Mouse (Mus musculus): ENCODE measurements around the gene Ptbp1. TPM values are rescaled to one million over a fixed set of nuclear protein-coding genes. Genes with fewer than 3 reads are reported as not detected.

The Ptbp1 gene
- polyA plus RNA-seq (2012; rRNA removed): 162 and 407 TPM in 2 replicates

GRCm38 (mm10) chr10:79853860-79854795, at the start of gene Ptbp1:
Gene Ptbp1, plus strand, starts transcription at chr10:79854427.

DNA sequence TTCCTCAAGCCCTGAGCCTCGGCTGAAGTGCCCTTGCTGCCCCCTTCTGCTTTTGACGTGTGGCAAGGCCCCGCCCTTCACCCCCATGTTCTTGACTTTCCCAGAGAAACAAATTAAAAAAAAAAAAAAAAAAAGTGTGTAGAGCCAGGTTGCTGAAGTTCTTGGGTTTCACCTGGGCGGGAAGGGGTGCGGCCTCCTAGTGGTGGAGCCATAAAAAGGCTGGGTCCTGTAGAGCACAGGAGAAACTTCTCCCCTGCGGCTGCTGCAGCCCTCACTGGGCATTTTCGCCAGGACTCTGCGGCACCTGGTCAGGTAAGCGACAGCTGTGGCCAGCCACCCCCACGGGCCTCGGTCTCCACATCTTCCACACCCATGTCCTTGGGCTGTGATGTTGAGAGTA, 33.4 kb upstream of the Ptbp1 start, which contains the start of gene Misp:
TSS of gene Misp (plus strand) at position 208 of the 400 bp plus-strand sequence.

GRCm38 (mm10) chr10:79874290-79874862, 20.1 kb downstream of the Ptbp1 start, which contains the start of the genes Prtn3 and Plppr3:
Gene Prtn3, plus strand, starts transcription at chr10:79874476.
Gene Plppr3, minus strand, starts transcription at chr10:79874634.

DNA sequence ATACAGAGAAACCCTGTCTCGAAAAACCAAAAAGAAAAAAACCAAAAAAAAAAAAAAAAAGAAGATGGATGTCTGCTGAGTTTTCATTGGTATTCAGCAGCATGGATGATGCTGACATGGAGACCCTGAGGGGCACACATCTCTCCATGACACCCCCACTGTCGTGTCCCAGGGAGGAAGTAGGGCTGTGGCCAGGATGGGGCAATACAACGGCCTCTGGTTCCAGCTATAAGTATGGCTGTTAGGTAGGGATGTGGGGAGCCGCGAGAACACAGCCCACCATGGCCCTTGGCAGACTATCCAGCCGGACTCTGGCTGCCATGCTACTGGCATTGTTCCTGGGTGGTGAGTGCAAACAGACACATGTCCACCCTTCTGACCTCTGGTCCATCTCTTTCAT, 31.8 kb downstream of the Ptbp1 start, which contains the start of gene Elane:
TSS of gene Elane (plus strand) at position 194 of the 400 bp plus-strand sequence.

DNA sequence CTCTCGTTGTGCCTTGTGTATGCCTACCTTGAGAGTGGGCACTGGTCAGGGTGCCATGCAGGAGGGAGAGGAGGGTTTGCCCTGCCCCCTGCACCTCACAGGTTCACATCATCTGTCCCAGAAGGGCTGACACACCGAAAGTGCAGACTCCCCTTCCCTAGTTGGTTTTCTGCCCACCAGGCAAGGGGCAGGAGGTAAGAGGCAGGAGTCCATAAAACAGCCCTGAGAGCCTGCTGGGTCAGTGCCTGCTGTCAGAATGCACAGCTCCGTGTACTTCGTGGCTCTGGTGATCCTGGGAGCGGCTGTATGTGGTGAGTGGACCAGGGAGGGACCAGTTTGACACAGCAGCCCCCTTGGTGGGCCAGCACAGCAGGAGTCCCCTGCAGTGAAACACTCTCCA, 36.4 kb downstream of the Ptbp1 start, which contains the start of gene Cfd:
TSS of gene Cfd (plus strand) at position 184 of the 400 bp plus-strand sequence.

DNA sequence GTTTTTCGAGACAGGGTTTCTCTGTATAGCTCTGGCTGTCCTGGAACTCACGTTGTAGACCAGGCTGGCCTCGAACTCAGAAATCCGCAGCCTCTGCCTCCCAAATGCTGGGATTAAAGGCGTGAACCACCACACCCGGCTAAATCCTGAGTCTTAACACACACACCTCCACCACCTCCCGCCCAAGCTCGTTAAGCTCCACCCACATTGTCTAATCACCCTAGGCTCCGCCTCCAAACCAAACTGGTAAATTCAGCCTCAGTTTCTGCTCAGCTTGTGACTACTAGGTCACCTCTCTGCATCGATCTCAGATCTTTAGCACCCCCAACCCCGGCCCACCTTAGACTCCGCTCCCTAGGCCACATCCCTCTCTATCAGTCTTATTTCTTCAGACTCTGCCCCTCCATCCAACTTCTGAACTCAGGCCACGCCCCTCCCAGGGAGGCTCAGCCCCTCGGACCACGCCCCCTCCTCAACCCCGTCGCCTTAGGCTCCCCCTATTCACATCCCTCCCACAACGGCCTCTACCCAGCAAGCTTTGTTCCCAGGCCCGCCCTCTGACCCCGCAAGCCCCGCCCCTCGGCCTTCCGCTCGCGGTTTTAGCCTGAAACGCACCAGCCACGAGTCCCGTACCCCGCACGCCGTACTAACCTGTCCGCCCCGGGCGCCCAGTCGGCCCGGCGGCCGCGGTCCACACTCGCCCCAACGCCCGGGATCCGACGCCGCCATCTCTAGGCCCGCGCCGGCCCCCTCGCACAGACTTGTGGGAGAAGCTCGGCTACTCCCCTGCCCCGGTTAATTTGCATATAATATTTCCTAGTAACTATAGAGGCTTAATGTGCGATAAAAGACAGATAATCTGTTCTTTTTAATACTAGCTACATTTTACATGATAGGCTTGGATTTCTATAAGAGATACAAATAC, 54.2 kb downstream of the Ptbp1 start, which contains the start of gene Med16:
TSS of gene Med16 (minus strand) at position 757 of the 925 bp plus-strand sequence.

GRCm38 (mm10) chr10:79910556-79910955, 56.3 kb downstream of the Ptbp1 start, which contains the start of gene Gm26602:
Gene Gm26602, plus strand, starts transcription at chr10:79910856.

Other genes with a start within 250 kb of the Ptbp1 start
- gene C2cd4c, start 240.4 kb upstream of the Ptbp1 start, polyA plus RNA-seq (2012; rRNA removed): 1.3 and 1.4 TPM in 2 replicates
- 29.5 and 34.5 TPM in 2 replicates for gene Shc2, start 216.5 kb upstream of the Ptbp1 start, polyA plus RNA-seq (2012; rRNA removed)
- gene Odf3l2, start 208.7 kb upstream of the Ptbp1 start, polyA plus RNA-seq (2012; rRNA removed): not detected in 2 replicates
- gene Madcam1, start 189.9 kb upstream of the Ptbp1 start, polyA plus RNA-seq (2012; rRNA removed): 0.50 and 2.5 TPM in 2 replicates
- 47.9 and 61.7 TPM in 2 replicates for gene Tpgs1, start 185.1 kb upstream of the Ptbp1 start, polyA plus RNA-seq (2012; rRNA removed)
- 177 and 195 TPM in 2 replicates for gene Cdc34, start 172.2 kb upstream of the Ptbp1 start, polyA plus RNA-seq (2012; rRNA removed)
- gene Gzmm, start 165.4 kb upstream of the Ptbp1 start, polyA plus RNA-seq (2012; rRNA removed): 0.81 and 1.5 TPM in 2 replicates
- 332 and 473 TPM in 2 replicates for gene Bsg, start 149.9 kb upstream of the Ptbp1 start, polyA plus RNA-seq (2012; rRNA removed)
- gene Hcn2, start 137.8 kb upstream of the Ptbp1 start, polyA plus RNA-seq (2012; rRNA removed): 1.0 and 1.2 TPM in 2 replicates
- gene Polrmt, start 107.8 kb upstream of the Ptbp1 start, polyA plus RNA-seq (2012; rRNA removed): 51.6 and 58.3 TPM in 2 replicates
- gene Fgf22, start 99.4 kb upstream of the Ptbp1 start, polyA plus RNA-seq (2012; rRNA removed): 0.08 and 0.26 TPM in 2 replicates
- 122 and 132 TPM in 2 replicates for gene Rnf126, start 87.5 kb upstream of the Ptbp1 start, polyA plus RNA-seq (2012; rRNA removed)
- 1.00 and 2.3 TPM in 2 replicates for gene Fstl3, start 77.2 kb upstream of the Ptbp1 start, polyA plus RNA-seq (2012; rRNA removed)
- 0.08 and 0.16 TPM in 2 replicates for gene Prss57, start 63.5 kb upstream of the Ptbp1 start, polyA plus RNA-seq (2012; rRNA removed)
- 98.3 and 130 TPM in 2 replicates for gene Palm, start 60.9 kb upstream of the Ptbp1 start, polyA plus RNA-seq (2012; rRNA removed)
- 0.64 and 0.96 TPM in 2 replicates for gene Misp, start 33.4 kb upstream of the Ptbp1 start, polyA plus RNA-seq (2012; rRNA removed)
- gene Prtn3, start 20.0 kb downstream of the Ptbp1 start, polyA plus RNA-seq (2012; rRNA removed): 15.3 and 15.8 TPM in 2 replicates
- gene Plppr3, start 20.2 kb downstream of the Ptbp1 start, polyA plus RNA-seq (2012; rRNA removed): 256 and 339 TPM in 2 replicates
- gene Elane, start 31.8 kb downstream of the Ptbp1 start, polyA plus RNA-seq (2012; rRNA removed): 0.43 and 0.54 TPM in 2 replicates
- 0.09 and 0.50 TPM in 2 replicates for gene Cfd, start 36.4 kb downstream of the Ptbp1 start, polyA plus RNA-seq (2012; rRNA removed)
- gene Med16, start 54.5 kb downstream of the Ptbp1 start, polyA plus RNA-seq (2012; rRNA removed): 47.8 and 59.6 TPM in 2 replicates
- not detected in 2 replicates for gene Gm26602, start 56.4 kb downstream of the Ptbp1 start, polyA plus RNA-seq (2012; rRNA removed)
- 1.2 and 1.3 TPM in 2 replicates for gene Kiss1r, start 62.5 kb downstream of the Ptbp1 start, polyA plus RNA-seq (2012; rRNA removed)
- gene R3hdm4, start 66.8 kb downstream of the Ptbp1 start, polyA plus RNA-seq (2012; rRNA removed): 110 and 123 TPM in 2 replicates
- gene Arid3a, start 72.6 kb downstream of the Ptbp1 start, polyA plus RNA-seq (2012; rRNA removed): 11.1 and 12.1 TPM in 2 replicates
- 40.0 and 55.7 TPM in 2 replicates for gene Wdr18, start 105.7 kb downstream of the Ptbp1 start, polyA plus RNA-seq (2012; rRNA removed)
- gene Grin3b, start 116.3 kb downstream of the Ptbp1 start, polyA plus RNA-seq (2012; rRNA removed): 0.28 and 0.39 TPM in 2 replicates
- 120 and 158 TPM in 2 replicates for gene Tmem259, start 129.9 kb downstream of the Ptbp1 start, polyA plus RNA-seq (2012; rRNA removed)
- gene Cnn2, start 134.2 kb downstream of the Ptbp1 start, polyA plus RNA-seq (2012; rRNA removed): 66.5 and 128 TPM in 2 replicates
- gene Abca7, start 142.1 kb downstream of the Ptbp1 start, polyA plus RNA-seq (2012; rRNA removed): 7.7 and 7.9 TPM in 2 replicates
- gene Arhgap45, start 162.2 kb downstream of the Ptbp1 start, polyA plus RNA-seq (2012; rRNA removed): 12.5 and 14.7 TPM in 2 replicates
- gene Polr2e, start 185.4 kb downstream of the Ptbp1 start, polyA plus RNA-seq (2012; rRNA removed): 194 and 280 TPM in 2 replicates
- gene Gpx4, start 192.7 kb downstream of the Ptbp1 start, polyA plus RNA-seq (2012; rRNA removed): 416 and 440 TPM in 2 replicates